Mouse (Mus musculus) stomach, postnatal 0 days (tissue): ENCODE data around the gene Ptgfrn.

Experiments
- CTCF ChIP-seq: IDR thresholded peaks from 2 replicates; pipeline ENCODE4 v1.5.1; 2016; ENCODE audit warnings: antibody characterized with exemption, low read depth, mild to moderate bottlenecking, moderate library complexity
- EP300 ChIP-seq: optimal IDR thresholded peaks from 2 replicates; pipeline ENCODE3; 2016; ENCODE audit warnings: antibody characterized with exemption

DNA sequence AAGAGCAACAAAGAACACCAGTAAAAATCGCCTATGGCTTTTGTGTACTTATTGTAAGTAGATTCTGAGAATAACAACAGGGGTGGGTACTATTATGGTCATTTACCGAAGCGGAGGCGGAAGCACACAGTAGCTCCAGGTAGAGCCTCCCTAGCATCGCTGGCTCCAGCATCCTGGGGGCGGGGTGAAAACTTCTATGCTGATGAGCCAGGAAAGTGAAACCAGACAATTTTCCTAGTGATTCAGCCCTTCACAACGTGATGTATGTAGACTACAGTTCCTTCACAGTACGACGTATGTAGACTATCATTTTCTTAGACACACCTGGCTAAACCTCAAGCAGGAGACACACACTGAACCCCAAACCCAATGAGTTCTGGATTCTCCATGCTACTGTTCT lies 36.7 kb downstream of the Ptgfrn start:
- TF ChIP-seq CTCF (no peak), EP300 (no peak)
